ENCODE assay signal across 23 mouse cellular contexts in genomic region chr6:74903551-74903950, GRCm38 (mm10).
DNase-seq lines count a peak whose midpoint lies in the region; ATAC-seq lines count a peak whose summit lies in the region.
"Had no signal": no experiment of that assay in that cellular context is flagged by ENCODE, and none has a peak within 500 bp of the region (broad histone marks: within the 10 kb centered on the region; RNA-seq: fewer than 3 reads in every experiment).

No protein-coding gene starts in this region.

- no peak for ATAC-seq in megakaryocyte-erythroid progenitor cell, adult 5-6 weeks (replicated peaks; ENCODE audit: low FRiP score, low TSS enrichment, poor library complexity, severe bottlenecking)
- ATAC-seq: activated CD4-positive, CD25-positive, alpha-beta regulatory T cell, adult 4 months; forebrain, embryonic 13.5 days; forebrain, embryonic 15.5 days; forebrain, postnatal 0 days; Patski had no signal

- DNase-seq in right cerebral cortex, adult 18-20 months, result peak; percentile 1
- DNase-seq in right cerebral cortex, postnatal 36 days (ENCODE audit: low spot score in 2 of 2), result no peak
- DNase-seq in 416B (ENCODE audit: low read depth), result peak; percentile 5
- DNase-seq in Muller cell, postnatal 12 days (ENCODE audit: inconsistent ontology term), result peak; percentile 1
- DNase-seq in brain, adult 2 months (ENCODE audit: low read depth, low spot score), result peak; percentile 51
- no peak for DNase-seq in gastrocnemius, postnatal 14 days
- no peak for DNase-seq in embryo, embryonic 9.5 days (ENCODE audit: extremely low spot score)
- DNase-seq: adrenal gland, adult 8-10 months; adrenal gland, postnatal 14 days; adrenal gland, postnatal 36 days; cerebellum, adult 11 months; cerebellum, adult 18-20 months; cerebellum, adult 8-10 months; cerebellum, adult 9-11 months; cerebellum, postnatal 14 days; cerebellum, postnatal 36 days; embryo, embryonic 11 days; forebrain, postnatal 0 days had no signal

- intact Hi-C loops in gastrocnemius, postnatal 14 days (cut with DNase I; ENCODE audit: low total_unique reads), result no loop called here

Comparison
In these comparisons a context has a peak if more than half of its experiments do, and no peak if none do; other contexts are left out.
1. DNase-seq: peak in right cerebral cortex, adult 18-20 months (single experiment), 416B (single experiment), Muller cell, postnatal 12 days (single experiment) and brain, adult 2 months (single experiment); none in right cerebral cortex, postnatal 36 days (0 of 2), gastrocnemius, postnatal 14 days (single experiment) and embryo, embryonic 9.5 days (single experiment).